ENCODE assay signal across 12 mouse cellular contexts in genomic region chr16:5766771-5767421, GRCm38 (mm10).
DNase-seq lines count a peak whose midpoint lies in the region; ATAC-seq and TF ChIP-seq lines count a peak whose summit lies in the region.
"Had no signal": no experiment of that assay in that cellular context is flagged by ENCODE, and none has a peak within 500 bp of the region (broad histone marks: within the 10 kb centered on the region; RNA-seq: fewer than 3 reads in every experiment).

No protein-coding gene starts in this region.

- H3K9me3 ChIP-seq in midbrain, embryonic 13.5 days: no peaks in the 10 kb centered on the region
- no peaks in the 10 kb centered on the region for H3K9me3 ChIP-seq in midbrain, embryonic 10.5 days (replicated peaks)
- no peaks in the 10 kb centered on the region for H3K9me3 ChIP-seq in hindbrain, embryonic 15.5 days
- H3K9me3 ChIP-seq: stomach, embryonic 15.5 days had no signal

- H3K4me3 ChIP-seq in midbrain, embryonic 13.5 days (replicated peaks): no peak overlapping the region
- H3K4me3 ChIP-seq in midbrain, embryonic 10.5 days: no peak overlapping the region
- no peak overlapping the region for H3K4me3 ChIP-seq in hindbrain, embryonic 15.5 days
- H3K4me3 ChIP-seq in gastrocnemius, adult 2 months: no peak overlapping the region
- H3K4me3 ChIP-seq: erythroblast, embryonic 14.5 days; stomach, embryonic 15.5 days had no signal

- WGBS in midbrain, embryonic 13.5 days: 51% methylated on average over 19 of the region's 19 CpGs
- WGBS in midbrain, embryonic 10.5 days: 87% methylated on average over 19 of the region's 19 CpGs
- 33% methylated on average over 19 of the region's 19 CpGs for WGBS in hindbrain, embryonic 15.5 days

- DNase-seq in midbrain, embryonic 10.5 days (ENCODE audit: low spot score): no peak
- peak; percentile 45 to 62 for DNase-seq in left cerebral cortex, postnatal 25 days (ENCODE audit: low spot score in 2 of 2)
- DNase-seq in right cerebral cortex, postnatal 36 days (ENCODE audit: low spot score in 2 of 2): peak; percentile 4 to 22
- no peak for DNase-seq in gastrocnemius, adult 2 months
- DNase-seq in cerebellum, postnatal 36 days: no peak
- no peak for DNase-seq in adrenal gland, adult 8-10 months
- DNase-seq: lung, embryonic 14.5 days had no signal

- H3K27me3 ChIP-seq in midbrain, embryonic 13.5 days: no peaks in the 10 kb centered on the region
- H3K27me3 ChIP-seq in midbrain, embryonic 10.5 days (ENCODE audit: low read depth, poor library complexity, severe bottlenecking): no peaks in the 10 kb centered on the region
- H3K27me3 ChIP-seq in hindbrain, embryonic 15.5 days: no peaks in the 10 kb centered on the region
- H3K27me3 ChIP-seq: stomach, embryonic 15.5 days had no signal

- peaks cover 12% of the 10 kb centered on the region for H3K4me1 ChIP-seq in midbrain, embryonic 13.5 days (replicated peaks)
- H3K4me1 ChIP-seq in midbrain, embryonic 10.5 days: no peaks in the 10 kb centered on the region
- H3K4me1 ChIP-seq in hindbrain, embryonic 15.5 days (replicated peaks): peaks cover 15% of the 10 kb centered on the region
- H3K4me1 ChIP-seq: stomach, embryonic 15.5 days had no signal

- ATAC-seq in midbrain, embryonic 13.5 days: peak; percentile 66
- peak; percentile 68; the same call in 1 of the 2 replicates for ATAC-seq in hindbrain, embryonic 15.5 days (ENCODE audit: low FRiP score, low read depth)

- no peak for TF ChIP-seq CTCF in gastrocnemius, adult 2 months (IDR thresholded peaks at IDR 0.05)

- H3K27ac ChIP-seq in midbrain, embryonic 13.5 days: peak overlapping the region; percentile 69
- no peak overlapping the region for H3K27ac ChIP-seq in midbrain, embryonic 10.5 days (replicated peaks)
- peak overlapping the region; percentile 75 for H3K27ac ChIP-seq in hindbrain, embryonic 15.5 days (replicated peaks)
- no peak overlapping the region for H3K27ac ChIP-seq in gastrocnemius, adult 2 months
- H3K27ac ChIP-seq: kidney, postnatal 0 days; stomach, embryonic 15.5 days had no signal

- intact Hi-C loops in left cerebral cortex, postnatal 25 days (cut with DNase I): no loop called here
- intact Hi-C loops in gastrocnemius, adult 2 months (cut with DNase I): no loop called here

- H3K9ac ChIP-seq in midbrain, embryonic 13.5 days (replicated peaks): no peak overlapping the region
- no peak overlapping the region for H3K9ac ChIP-seq in hindbrain, embryonic 15.5 days
- H3K9ac ChIP-seq: lung, embryonic 14.5 days; stomach, embryonic 15.5 days had no signal

- no peak overlapping the region for H3K4me2 ChIP-seq in midbrain, embryonic 13.5 days (replicated peaks)
- H3K4me2 ChIP-seq in hindbrain, embryonic 15.5 days: no peak overlapping the region; the same call in 1 of the 2 replicates
- H3K4me2 ChIP-seq: lung, embryonic 14.5 days; stomach, embryonic 15.5 days had no signal

- H3K36me3 ChIP-seq in midbrain, embryonic 13.5 days: no peaks in the 10 kb centered on the region
- no peaks in the 10 kb centered on the region for H3K36me3 ChIP-seq in midbrain, embryonic 10.5 days
- no peaks in the 10 kb centered on the region for H3K36me3 ChIP-seq in hindbrain, embryonic 15.5 days
- H3K36me3 ChIP-seq: stomach, embryonic 15.5 days had no signal

Comparison
In these comparisons a context has a peak if more than half of its experiments do, and no peak if none do; other contexts are left out.
1. H3K27ac ChIP-seq: peak in midbrain, embryonic 13.5 days (single experiment) and hindbrain, embryonic 15.5 days (single experiment); none in midbrain, embryonic 10.5 days (single experiment) and gastrocnemius, adult 2 months (single experiment).
2. DNase-seq: peak in left cerebral cortex, postnatal 25 days (2 of 2) and right cerebral cortex, postnatal 36 days (2 of 2); none in midbrain, embryonic 10.5 days (single experiment), gastrocnemius, adult 2 months (single experiment), cerebellum, postnatal 36 days (0 of 2) and adrenal gland, adult 8-10 months (single experiment).